Mouse (Mus musculus): Measurements from ENCODE around the gene Fubp1. TPM values are rescaled to one million over a fixed set of nuclear protein-coding genes. Genes with fewer than 3 reads are reported as not detected.
"Not testable (repeated sequence)": the region's sequence is repeated elsewhere in the genome, so short reads cannot be mapped to it uniquely, and the experiment has no call there.

The Fubp1 gene
- polyA plus RNA-seq, 1 experiment from 2014 or later, result 302 TPM

DNA sequence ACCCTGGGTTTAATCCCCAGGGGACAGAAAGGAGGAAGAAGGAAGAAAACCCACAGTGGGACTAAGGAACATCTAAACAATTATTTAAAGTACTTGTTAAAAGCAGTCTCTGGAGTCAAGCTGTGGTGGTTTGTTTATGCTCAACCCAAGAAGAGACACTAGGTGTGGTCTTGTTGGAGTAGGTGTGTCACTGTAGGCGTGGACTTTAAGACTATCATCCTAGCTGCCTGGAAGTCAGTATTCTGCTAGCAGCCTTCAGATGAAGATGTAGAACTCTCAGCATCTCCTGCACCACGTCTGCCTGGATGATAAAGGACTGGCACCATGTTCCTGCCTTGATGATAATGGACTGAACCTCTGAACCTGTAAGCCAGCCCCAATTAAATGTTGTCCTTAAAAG is 13.0 kb upstream of the Fubp1 start:
- H3K4me1 ChIP-seq; H3K9ac ChIP-seq (replicated peaks); H3K36me3 ChIP-seq; H3K27ac ChIP-seq (replicated peaks); H3K27me3 ChIP-seq; ATAC-seq (replicated peaks); H3K4me3 ChIP-seq; H3K9me3 ChIP-seq; H3K4me2 ChIP-seq (replicated peaks): not testable (repeated sequence)
- WGBS, result 27% methylated on average over 2 of the region's 2 CpGs

DNA sequence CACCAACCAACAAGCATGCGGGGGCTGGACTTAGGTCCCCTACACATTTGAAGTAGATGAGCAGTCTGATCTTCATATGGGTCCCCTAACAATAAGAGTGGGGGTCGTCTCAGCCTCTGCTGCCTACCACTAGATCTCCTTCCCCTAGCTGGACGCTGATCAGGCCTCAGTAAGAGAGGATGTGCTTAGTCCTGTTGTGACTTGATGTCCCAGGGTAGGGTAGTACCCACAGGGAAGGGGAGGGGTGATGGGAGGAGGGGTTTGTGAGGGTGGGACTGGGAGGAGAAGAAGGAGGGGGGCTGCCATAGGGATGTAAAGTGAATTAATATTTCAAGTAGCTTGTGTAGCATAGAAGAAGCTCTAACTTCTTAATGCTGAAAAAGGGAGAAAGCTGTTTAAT is 11.1 kb upstream of the Fubp1 start:
- 71% methylated on average over 3 of the region's 3 CpGs for WGBS
- no peak overlapping the region for H3K9ac ChIP-seq (replicated peaks)
- H3K9me3 ChIP-seq, result no peaks in the 10 kb centered on the region
- no peak for ATAC-seq (replicated peaks)
- no peaks in the 10 kb centered on the region for H3K4me1 ChIP-seq
- no peak overlapping the region for H3K27ac ChIP-seq (replicated peaks)
- H3K36me3 ChIP-seq, result no peaks in the 10 kb centered on the region
- no peak overlapping the region for H3K4me2 ChIP-seq (replicated peaks)
- no peaks in the 10 kb centered on the region for H3K27me3 ChIP-seq
- no peak overlapping the region for H3K4me3 ChIP-seq

DNA sequence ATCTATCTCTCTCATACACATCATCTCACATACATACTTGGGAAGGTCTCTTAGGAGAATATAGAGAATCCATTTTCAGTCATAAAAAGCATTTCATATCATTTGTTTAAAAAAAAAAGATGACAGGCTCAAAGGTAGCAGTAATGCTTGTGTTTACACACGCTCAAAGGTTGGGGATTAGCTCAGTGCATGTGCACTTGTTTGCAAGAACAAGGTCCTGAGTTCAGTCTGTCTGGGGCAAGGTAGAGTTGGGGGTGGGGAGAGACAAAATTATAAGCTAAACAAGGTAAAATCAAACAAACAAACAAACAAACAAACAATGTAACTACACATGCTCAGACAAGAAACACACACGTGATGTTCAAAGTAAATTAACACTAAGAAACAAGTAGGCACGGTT is 9.0 kb upstream of the Fubp1 start:
- H3K4me2 ChIP-seq (replicated peaks), result no peak overlapping the region
- no peak for ATAC-seq (replicated peaks)
- no peak overlapping the region for H3K27ac ChIP-seq (replicated peaks)
- no peak overlapping the region for H3K4me3 ChIP-seq
- H3K36me3 ChIP-seq, result no peaks in the 10 kb centered on the region
- no peaks in the 10 kb centered on the region for H3K4me1 ChIP-seq
- H3K9ac ChIP-seq (replicated peaks), result no peak overlapping the region
- no peaks in the 10 kb centered on the region for H3K9me3 ChIP-seq
- H3K27me3 ChIP-seq, result no peaks in the 10 kb centered on the region
- WGBS, result 90% methylated on average over 3 of the region's 3 CpGs

DNA sequence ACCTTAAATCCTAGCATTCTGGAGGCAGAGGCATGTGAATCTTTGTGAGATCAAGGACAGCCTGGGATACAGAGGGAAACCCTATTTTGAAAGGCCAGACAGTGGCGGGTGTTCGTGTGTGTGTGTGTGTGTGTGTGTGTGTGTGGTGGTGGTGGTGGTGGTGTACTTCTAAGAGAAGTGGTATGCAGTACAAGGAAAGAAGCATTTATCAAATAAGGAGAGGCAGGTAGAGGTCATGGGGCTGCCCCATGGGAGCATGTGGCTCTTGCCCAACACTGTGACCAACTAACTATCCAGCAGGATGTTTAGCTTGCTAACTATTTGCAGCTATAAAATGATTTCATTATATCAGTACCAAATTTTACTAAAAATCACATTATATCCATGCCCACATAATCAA is 8.6 kb upstream of the Fubp1 start:
- no peak for ATAC-seq (replicated peaks)
- Histone ChIP-seq H3K4me2 (replicated peaks) (no peak overlapping the region), H3K27me3 (no peaks in the 10 kb centered on the region), H3K9ac (replicated peaks) (no peak overlapping the region), H3K36me3 (no peaks in the 10 kb centered on the region), H3K9me3 (no peaks in the 10 kb centered on the region), H3K4me1 (no peaks in the 10 kb centered on the region), H3K4me3 (no peak overlapping the region), H3K27ac (replicated peaks) (no peak overlapping the region)
- 83% methylated on average over 2 of the region's 2 CpGs for WGBS

DNA sequence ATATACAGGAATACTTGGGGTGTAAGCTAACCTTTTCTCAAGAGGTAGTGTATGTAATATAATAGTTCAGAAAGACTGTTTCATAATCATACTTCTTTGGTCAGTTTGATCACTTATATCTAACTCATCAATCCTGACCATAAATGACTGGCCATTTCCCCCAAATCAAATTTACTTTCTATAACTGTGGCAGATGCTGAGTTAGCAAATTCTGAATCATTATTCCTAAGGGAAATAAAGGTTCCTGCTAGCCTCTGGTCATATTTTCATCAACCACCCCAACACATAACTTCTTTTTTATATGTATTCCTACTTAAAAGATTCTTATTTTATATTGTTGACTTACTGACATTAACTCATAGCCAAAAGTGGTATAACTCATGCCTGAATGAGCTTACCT is 7.3 kb upstream of the Fubp1 start:
- no peak for ATAC-seq (replicated peaks)
- no peak overlapping the region for H3K27ac ChIP-seq (replicated peaks)

DNA sequence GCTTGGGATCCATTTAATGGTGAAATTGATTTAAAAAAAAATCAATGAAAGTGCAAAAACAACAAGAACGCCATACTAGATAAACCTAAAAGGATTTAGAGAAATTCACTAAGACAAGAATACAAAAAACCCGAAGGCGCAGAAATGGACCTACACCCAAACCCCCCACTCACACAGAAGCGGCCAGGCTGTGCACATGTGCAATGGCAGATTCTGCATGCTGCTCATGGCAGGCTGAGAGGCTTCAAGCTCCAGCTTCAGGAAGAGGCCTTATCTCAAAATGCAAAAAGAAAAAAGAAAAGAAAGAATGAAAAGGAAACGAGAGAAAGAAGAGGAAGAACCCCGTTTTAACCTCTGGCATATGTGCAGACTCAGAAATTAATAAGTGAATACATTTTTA is 6.8 kb upstream of the Fubp1 start:
- no peaks in the 10 kb centered on the region for H3K27me3 ChIP-seq
- H3K27ac ChIP-seq (replicated peaks), result no peak overlapping the region
- no peak overlapping the region for H3K4me3 ChIP-seq
- no peak overlapping the region for H3K4me2 ChIP-seq (replicated peaks)
- H3K9ac ChIP-seq (replicated peaks), result no peak overlapping the region
- no peak for ATAC-seq (replicated peaks)
- H3K9me3 ChIP-seq, result no peaks in the 10 kb centered on the region
- H3K36me3 ChIP-seq, result no peaks in the 10 kb centered on the region
- H3K4me1 ChIP-seq, result peaks cover 2% of the 10 kb centered on the region
- WGBS, result 91% methylated on average over 6 of the region's 6 CpGs

More for the DNA sequence above, 7.3 kb upstream of the Fubp1 start:
- H3K4me3 ChIP-seq, result no peak overlapping the region
- no peaks in the 10 kb centered on the region for H3K9me3 ChIP-seq
- H3K36me3 ChIP-seq, result no peaks in the 10 kb centered on the region
- no peaks in the 10 kb centered on the region for H3K27me3 ChIP-seq
- H3K4me2 ChIP-seq (replicated peaks), result no peak overlapping the region
- H3K9ac ChIP-seq (replicated peaks), result no peak overlapping the region
- no peaks in the 10 kb centered on the region for H3K4me1 ChIP-seq

DNA sequence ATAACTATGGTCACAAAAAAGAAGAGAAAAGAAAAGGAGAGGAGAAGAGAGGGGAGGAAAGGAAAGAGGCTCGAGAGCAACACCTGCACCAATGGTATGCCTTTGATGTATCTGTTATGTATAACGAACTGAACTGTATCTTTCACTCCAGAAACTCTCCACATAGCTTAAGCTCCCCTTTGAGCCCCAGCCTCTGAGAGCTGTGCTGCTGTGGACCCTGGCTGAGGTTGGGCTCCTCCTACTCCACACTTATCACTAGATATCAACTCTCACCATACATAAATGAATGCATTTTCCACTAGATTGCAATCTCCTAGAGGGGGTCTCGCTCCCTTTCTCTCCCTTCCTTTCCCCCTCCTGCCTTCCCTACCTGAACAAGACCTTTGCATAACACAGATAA is 6.2 kb upstream of the Fubp1 start:
- no peak overlapping the region for H3K4me2 ChIP-seq (replicated peaks)
- no peak overlapping the region for H3K9ac ChIP-seq (replicated peaks)
- no peaks in the 10 kb centered on the region for H3K9me3 ChIP-seq
- no peak overlapping the region for H3K27ac ChIP-seq (replicated peaks)
- H3K4me3 ChIP-seq, result no peak overlapping the region
- no peaks in the 10 kb centered on the region for H3K27me3 ChIP-seq
- no peaks in the 10 kb centered on the region for H3K36me3 ChIP-seq
- ATAC-seq (replicated peaks), result no peak
- peaks cover 8% of the 10 kb centered on the region for H3K4me1 ChIP-seq
- WGBS, result 54% methylated on average over 3 of the region's 3 CpGs

DNA sequence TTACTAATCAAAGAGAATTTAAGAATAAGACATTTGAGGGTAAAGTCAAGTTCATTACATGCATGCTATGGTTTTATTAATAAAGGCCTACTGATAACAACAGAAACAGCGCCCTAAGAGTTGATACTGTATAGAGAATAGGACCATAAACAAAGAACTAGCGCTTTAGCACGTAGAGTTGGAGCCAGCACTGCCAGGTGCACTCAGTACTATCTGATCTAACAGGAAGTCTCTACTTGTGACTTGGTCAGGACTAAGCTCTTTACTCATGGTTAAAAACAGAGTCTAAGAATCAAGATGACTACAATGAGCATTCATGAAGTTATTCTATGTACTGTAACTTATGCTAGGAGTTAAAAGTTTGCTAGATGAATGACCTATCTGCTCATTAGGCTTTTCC is 5.6 kb upstream of the Fubp1 start:
- no peak for ATAC-seq (replicated peaks)
- no peak overlapping the region for H3K27ac ChIP-seq (replicated peaks)
- H3K27me3 ChIP-seq, result no peaks in the 10 kb centered on the region

DNA sequence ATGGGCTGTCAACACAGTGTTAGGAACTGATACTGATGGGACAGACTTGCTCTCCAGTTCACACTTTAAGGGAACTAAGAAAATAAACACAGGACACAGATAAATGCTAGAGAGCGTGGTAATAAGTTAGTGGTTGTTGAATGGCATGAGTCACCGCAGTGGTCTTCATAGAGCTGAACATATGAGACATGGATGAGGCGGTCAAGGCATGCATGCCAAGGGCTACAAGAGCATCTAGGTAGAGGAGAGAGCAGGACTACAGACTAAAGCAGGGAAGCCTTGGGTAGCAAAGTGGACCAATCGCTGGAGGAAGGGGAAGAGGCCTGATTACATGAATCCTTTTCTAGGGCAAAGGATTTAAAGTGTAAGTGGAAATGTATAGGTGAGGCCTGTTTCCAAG is 3.1 kb upstream of the Fubp1 start:
- Histone ChIP-seq H3K27ac (replicated peaks) (no peak overlapping the region), H3K4me2 (replicated peaks) (no peak overlapping the region), H3K9me3 (no peaks in the 10 kb centered on the region), H3K27me3 (no peaks in the 10 kb centered on the region), H3K9ac (replicated peaks) (no peak overlapping the region), H3K4me3 (no peak overlapping the region), H3K4me1 (peaks cover 18% of the 10 kb centered on the region), H3K36me3 (no peaks in the 10 kb centered on the region)
- ATAC-seq (replicated peaks), result no peak
- WGBS, result 97% methylated on average over 4 of the region's 4 CpGs

More for the DNA sequence above, 5.6 kb upstream of the Fubp1 start:
- no peak overlapping the region for H3K4me2 ChIP-seq (replicated peaks)
- H3K9ac ChIP-seq (replicated peaks), result no peak overlapping the region
- H3K9me3 ChIP-seq, result no peaks in the 10 kb centered on the region
- H3K4me3 ChIP-seq, result no peak overlapping the region
- WGBS, result 88% methylated on average over 3 of the region's 3 CpGs
- peaks cover 11% of the 10 kb centered on the region for H3K4me1 ChIP-seq
- H3K36me3 ChIP-seq, result no peaks in the 10 kb centered on the region

DNA sequence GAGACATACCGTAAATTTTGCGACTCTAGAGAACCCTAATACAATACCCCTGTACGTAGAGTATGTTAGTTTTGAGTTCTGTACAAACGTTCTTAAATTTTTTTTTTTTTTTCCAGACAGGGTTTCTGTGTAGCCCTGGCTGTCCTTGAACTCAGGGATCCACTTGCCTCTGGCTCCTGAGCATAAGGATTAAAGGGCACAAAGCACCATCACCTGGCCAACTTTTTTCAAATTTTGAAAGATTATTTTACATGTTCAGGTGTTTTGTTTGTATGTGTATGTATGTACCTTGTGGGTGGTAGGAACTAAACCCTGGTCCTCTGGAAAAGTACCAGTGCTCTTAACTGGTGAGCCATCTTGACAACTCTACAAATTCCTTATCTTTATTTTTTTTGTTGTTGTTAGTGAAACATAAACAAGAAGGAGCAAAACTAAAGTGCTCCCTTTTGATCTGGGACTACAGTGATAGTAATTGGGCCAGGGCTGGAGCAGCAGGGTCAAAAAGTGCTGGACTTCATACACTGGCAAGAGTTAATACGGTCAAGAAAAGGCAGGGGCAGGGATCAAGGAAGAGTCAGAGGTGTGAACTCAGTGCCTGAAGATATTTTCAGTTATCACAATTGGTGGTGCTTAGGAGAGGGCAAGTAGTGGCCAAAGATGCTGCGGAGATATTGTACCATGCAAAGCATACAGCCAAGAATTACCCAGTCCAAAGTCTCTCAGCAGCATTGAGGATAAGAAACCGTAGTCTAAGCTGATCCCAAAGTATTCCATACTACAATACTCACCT is 1.9 kb upstream of the Fubp1 start:
- Histone ChIP-seq H3K36me3 (no peaks in the 10 kb centered on the region), H3K4me3 (no peak overlapping the region), H3K4me2 (replicated peaks) (peak overlapping the region; percentile 64), H3K27me3 (no peaks in the 10 kb centered on the region), H3K27ac (replicated peaks) (no peak overlapping the region), H3K4me1 (peaks cover 29% of the 10 kb centered on the region), H3K9ac (replicated peaks) (no peak overlapping the region), H3K9me3 (no peaks in the 10 kb centered on the region)
- 93% methylated on average over 7 of the region's 7 CpGs for WGBS
- ATAC-seq (replicated peaks), result no peak

DNA sequence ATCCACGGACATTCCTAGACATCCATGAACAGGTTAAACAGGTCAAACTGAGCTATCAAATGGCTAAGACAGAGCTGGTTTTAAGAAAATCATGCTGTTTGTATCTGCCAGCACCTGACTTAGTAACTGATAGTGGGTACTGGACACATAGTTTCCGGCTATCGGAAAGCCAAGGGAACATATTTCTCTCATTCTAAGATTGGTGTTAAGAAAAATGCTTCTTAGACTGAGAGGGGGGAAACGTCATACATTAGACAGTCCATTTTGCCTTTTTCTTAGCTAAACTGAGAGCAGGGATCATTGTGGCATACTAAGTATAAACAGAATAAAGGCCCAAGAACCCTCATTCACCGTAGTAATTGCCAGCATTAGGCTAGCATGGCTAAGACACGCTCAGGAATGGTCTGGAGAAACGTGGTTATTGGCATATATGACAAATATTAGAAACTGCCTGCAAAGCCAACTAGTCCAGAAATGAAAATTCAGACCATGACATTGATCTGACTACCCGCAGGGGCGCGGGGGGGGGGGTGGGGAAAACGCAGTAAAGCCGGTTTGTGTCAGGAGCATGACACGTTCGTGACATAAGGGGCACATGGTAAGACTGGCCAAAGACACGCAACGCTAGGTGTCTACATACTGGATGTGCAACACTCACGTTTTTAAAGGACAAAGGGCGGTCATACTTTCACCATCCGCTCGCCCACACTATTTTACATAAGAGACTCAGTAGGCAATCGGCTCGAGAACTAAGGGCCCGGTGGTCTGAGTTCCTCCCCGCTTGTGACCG is 850 bp upstream of the Fubp1 start:
- peak overlapping the region; percentile 64 for H3K4me2 ChIP-seq (replicated peaks)
- H3K9me3 ChIP-seq, result no peaks in the 10 kb centered on the region
- peaks cover 32% of the 10 kb centered on the region for H3K4me1 ChIP-seq
- peak; percentile 39 for ATAC-seq (replicated peaks)
- H3K27me3 ChIP-seq, result no peaks in the 10 kb centered on the region
- peak overlapping the region; percentile 80 for H3K4me3 ChIP-seq
- peak overlapping the region; percentile 100 for H3K27ac ChIP-seq (replicated peaks)
- peak overlapping the region; percentile 100 for H3K9ac ChIP-seq (replicated peaks)
- WGBS, result 4% methylated on average over 25 of the region's 25 CpGs
- no peaks in the 10 kb centered on the region for H3K36me3 ChIP-seq

DNA sequence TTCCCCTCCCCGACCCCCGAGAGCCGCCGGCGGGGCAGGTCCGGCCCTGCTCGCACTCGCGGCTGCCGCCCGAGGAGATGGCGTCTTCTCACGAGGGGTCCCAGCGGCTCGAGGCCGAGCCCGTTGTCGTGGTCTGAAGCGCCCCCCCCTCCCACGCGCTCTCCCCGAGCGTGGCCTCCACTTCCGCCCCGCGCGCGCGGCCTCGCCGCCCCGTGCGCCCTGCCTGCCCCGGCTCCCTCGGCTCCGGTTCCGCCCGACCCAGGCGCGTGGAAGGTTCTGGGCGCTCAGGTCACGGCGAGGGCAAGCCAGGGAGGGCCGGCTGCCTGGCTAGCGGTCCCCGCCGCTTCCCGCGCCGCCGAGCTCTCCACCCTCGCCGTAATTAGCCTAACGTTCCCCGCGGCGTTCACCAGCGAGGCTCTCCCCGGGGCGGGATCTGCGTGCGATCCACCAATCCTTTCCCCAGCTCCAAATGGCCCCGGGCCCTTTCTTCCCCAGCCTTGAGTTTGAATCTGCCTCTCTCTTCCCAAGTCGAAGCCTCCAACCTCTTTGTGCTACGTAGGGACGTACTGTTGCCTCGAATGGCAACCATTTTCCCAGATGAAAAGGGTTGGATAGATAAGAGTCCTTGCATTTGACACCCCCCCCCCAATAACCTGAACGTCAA is 638 bp downstream of the Fubp1 start:
- whole genome bisulfite sequencing, result under 1% methylated on average over 67 of the region's 68 CpGs
- H3K4me2 ChIP-seq (replicated peaks), result peak overlapping the region; percentile 89
- H3K9ac ChIP-seq (replicated peaks), result peak overlapping the region; percentile 97
- ATAC-seq (replicated peaks), result peak; percentile 59
- H3K27ac ChIP-seq (replicated peaks), result peak overlapping the region; percentile 100
- no peaks in the 10 kb centered on the region for H3K9me3 ChIP-seq
- H3K4me1 ChIP-seq, result peaks cover 40% of the 10 kb centered on the region
- H3K36me3 ChIP-seq, result 0 out of 2 replicates have a peak, but pooled peaks cover 7% of the 10 kb centered on the region
- peak overlapping the region; percentile 80 for H3K4me3 ChIP-seq
- no peaks in the 10 kb centered on the region for H3K27me3 ChIP-seq

All from forebrain, embryonic 15.5 days (tissue).